Mouse (Mus musculus) spleen, embryonic (tissue): ENCODE results near the gene Hdhd5.

Experiments used
- CTCF ChIA-PET: fragments of 350-600 bp; sonication (Branson Sonifier 250); formaldehyde crosslinking; loops from one replicate; lab custom pipeline; 2022; lab: Charles Lee

The Hdhd5 gene

GRCm38 (mm10) chr6:120539132-120539759, 8.1 kb upstream of the Hdhd5 start:
- CTCF ChIA-PET = interaction anchor here (0.6 to 2.4 kb wide), 2 partner anchors 134 to 156 kb away, joined by 3 to 8 read pairs; no protein-coding TSS in a partner anchor

GRCm38 (mm10) chr6:120536337-120536736, 5.2 kb upstream of the Hdhd5 start:
- CTCF ChIA-PET = interaction anchor here (0.6 to 0.7 kb wide), 2 partner anchors 90 to 142 kb away, joined by 3 to 4 read pairs; no protein-coding TSS in a partner anchor

GRCm38 (mm10) chr6:120532594-120532993, 1.5 kb upstream of the Hdhd5 start:
- CTCF ChIA-PET = interaction anchor here (0.6 kb wide), 1 partner anchor 104 kb away, joined by 4 read pairs; no protein-coding TSS in a partner anchor

GRCm38 (mm10) chr6:120529123-120529522, 2.0 kb downstream of the Hdhd5 start:
- CTCF ChIA-PET = no interaction called here

GRCm38 (mm10) chr6:120524796-120525195, 6.3 kb downstream of the Hdhd5 start:
- CTCF ChIA-PET = no interaction called here

GRCm38 (mm10) chr6:120519647-120520046, 11.5 kb downstream of the Hdhd5 start:
- CTCF ChIA-PET = interaction anchor here (0.6 kb wide), 1 partner anchor 112 kb away, joined by 3 read pairs; no protein-coding TSS in a partner anchor

- CTCF ChIA-PET = no interaction called here
Measured at GRCm38 (mm10) chr6:120517311-120517710, 13.8 kb downstream of the Hdhd5 start.

- CTCF ChIA-PET = no interaction called here
Measured at GRCm38 (mm10) chr6:120516879-120517278, 14.2 kb downstream of the Hdhd5 start.

- CTCF ChIA-PET = no interaction called here
Measured at GRCm38 (mm10) chr6:120516422-120516821, 14.7 kb downstream of the Hdhd5 start.

- CTCF ChIA-PET = no interaction called here
Measured at GRCm38 (mm10) chr6:120511212-120511611, 19.9 kb downstream of the Hdhd5 start.

GRCm38 (mm10) chr6:120510425-120510824, 20.7 kb downstream of the Hdhd5 start:
- CTCF ChIA-PET = no interaction called here

GRCm38 (mm10) chr6:120509975-120510374, 21.1 kb downstream of the Hdhd5 start:
- CTCF ChIA-PET = no interaction called here

- CTCF ChIA-PET = no interaction called here
Measured at GRCm38 (mm10) chr6:120508645-120509044, 22.5 kb downstream of the Hdhd5 start.

- CTCF ChIA-PET = no interaction called here
Measured at GRCm38 (mm10) chr6:120505531-120505930, 25.6 kb downstream of the Hdhd5 start.

GRCm38 (mm10) chr6:120504051-120504450, 27.1 kb downstream of the Hdhd5 start:
- CTCF ChIA-PET = no interaction called here

GRCm38 (mm10) chr6:120496544-120496943, 34.6 kb downstream of the Hdhd5 start:
- CTCF ChIA-PET = no interaction called here

- CTCF ChIA-PET = no interaction called here
Measured at GRCm38 (mm10) chr6:120493374-120494181, 37.5 kb downstream of the Hdhd5 start, which contains the start of gene Tmem121b. Tmem121b (minus strand) TSS chr6:120493807.

GRCm38 (mm10) chr6:120492499-120493373, 38.4 kb downstream of the Hdhd5 start:
- CTCF ChIA-PET = interaction anchor here (1.5 kb wide), 1 partner anchor 10 kb away, joined by 6 read pairs; no protein-coding TSS in a partner anchor

GRCm38 (mm10) chr6:120491862-120492498, 39.1 kb downstream of the Hdhd5 start:
- CTCF ChIA-PET = interaction anchor here (0.9 to 1.5 kb wide), 2 partner anchors 9 to 344 kb away, joined by 4 to 6 read pairs; partner anchors contain the start of gene Bcl2l13

- CTCF ChIA-PET = interaction anchor here (0.9 kb wide), 1 partner anchor 345 kb away, joined by 4 read pairs; the partner anchor contains the start of gene Bcl2l13
Measured at GRCm38 (mm10) chr6:120491064-120491463, 40.1 kb downstream of the Hdhd5 start.

GRCm38 (mm10) chr6:120489461-120489860, 41.7 kb downstream of the Hdhd5 start:
- CTCF ChIA-PET = no interaction called here
